Mouse (Mus musculus): Measurements from ENCODE around the gene C8g. TPM values are rescaled to one million over a fixed set of nuclear protein-coding genes. Genes with fewer than 3 reads are reported as not detected.

The C8g gene
- polyA plus RNA-seq, 1 experiment, result 2.4 TPM

DNA sequence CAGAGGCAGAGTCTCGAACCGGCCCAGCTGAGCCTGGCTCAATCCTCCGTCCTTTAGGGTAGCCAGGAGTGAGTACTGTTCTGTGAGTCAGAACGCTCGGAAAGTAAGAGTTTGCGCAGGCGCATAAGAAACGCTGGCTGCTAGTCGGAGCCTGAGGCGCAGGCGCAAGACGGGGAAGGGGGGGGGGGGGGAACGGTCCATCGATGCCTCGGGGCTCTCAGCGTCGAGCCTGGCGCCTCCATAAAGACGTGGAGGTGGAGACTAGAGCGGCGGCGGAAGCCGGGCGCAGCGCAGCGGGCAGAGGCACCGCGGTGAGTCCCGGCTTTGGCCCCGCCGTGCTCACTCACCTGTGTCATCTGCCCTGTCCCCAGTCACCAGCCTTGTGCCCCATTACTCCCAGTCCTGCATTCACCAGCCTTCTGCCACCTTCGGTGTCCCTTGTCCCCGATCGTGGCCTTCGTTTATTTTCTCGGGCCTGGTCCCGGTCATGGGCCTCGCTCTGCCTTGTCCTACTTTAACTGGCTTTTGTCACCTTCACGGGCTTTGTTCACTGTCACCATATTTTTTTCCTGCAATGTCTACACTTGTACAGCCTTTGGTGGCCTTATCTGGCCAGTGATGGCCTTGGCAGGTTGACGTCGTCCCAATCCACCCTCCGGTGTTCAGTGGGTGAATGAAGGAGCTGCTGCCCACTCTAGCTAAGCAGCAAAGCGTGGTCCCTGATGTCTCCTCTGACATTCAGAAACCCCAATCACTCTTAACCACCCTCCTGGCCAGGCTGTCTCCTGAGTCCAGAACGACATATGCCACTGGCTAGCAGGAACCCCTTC is 728 bp downstream of the C8g start, which contains the start of gene Fbxw5:
Gene Fbxw5 (plus strand): TSS at position 175 of the 830 bp plus-strand sequence.
- DNase-seq (ENCODE audit: low spot score), result peak; percentile 74

GRCm38 (mm10) chr2:25500071-25500575 is 1.4 kb downstream of the C8g start:
- no peak for DNase-seq (ENCODE audit: low spot score)

- DNase-seq (ENCODE audit: low spot score), result no peak
Measured at GRCm38 (mm10) chr2:25498622-25499478, 2.7 kb downstream of the C8g start.

- DNase-seq (ENCODE audit: low spot score), result no peak
Measured at GRCm38 (mm10) chr2:25497846-25498575, 3.5 kb downstream of the C8g start.

- no peak for DNase-seq (ENCODE audit: low spot score)
Measured at GRCm38 (mm10) chr2:25496462-25496861, 5.1 kb downstream of the C8g start.

- no peak for DNase-seq (ENCODE audit: low spot score)
Measured at GRCm38 (mm10) chr2:25493476-25493961, 8.0 kb downstream of the C8g start, which contains the start of gene Lcn12. Gene Lcn12 (minus strand): TSS chr2:25493911.

DNA sequence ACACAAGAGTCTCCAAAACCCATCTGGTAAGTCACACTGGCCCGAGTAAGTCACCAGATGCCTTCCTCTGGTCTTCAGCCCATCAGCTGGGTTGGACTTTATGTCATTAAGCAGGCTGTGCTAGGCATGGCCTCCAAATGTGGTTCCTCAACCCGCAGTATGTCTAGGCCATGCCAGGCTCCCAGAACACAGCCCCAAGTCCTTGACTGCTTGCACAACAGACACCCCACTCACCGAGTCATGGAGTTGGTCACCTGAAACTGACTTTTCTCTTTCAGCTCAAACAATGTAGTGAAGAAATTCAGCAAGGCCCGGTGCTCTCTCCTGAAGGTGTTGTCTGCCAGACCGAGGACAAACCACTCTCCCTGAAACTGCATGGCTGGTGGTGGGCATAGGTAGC is 8.5 kb downstream of the C8g start:
- DNase-seq (ENCODE audit: low spot score), result no peak

DNA sequence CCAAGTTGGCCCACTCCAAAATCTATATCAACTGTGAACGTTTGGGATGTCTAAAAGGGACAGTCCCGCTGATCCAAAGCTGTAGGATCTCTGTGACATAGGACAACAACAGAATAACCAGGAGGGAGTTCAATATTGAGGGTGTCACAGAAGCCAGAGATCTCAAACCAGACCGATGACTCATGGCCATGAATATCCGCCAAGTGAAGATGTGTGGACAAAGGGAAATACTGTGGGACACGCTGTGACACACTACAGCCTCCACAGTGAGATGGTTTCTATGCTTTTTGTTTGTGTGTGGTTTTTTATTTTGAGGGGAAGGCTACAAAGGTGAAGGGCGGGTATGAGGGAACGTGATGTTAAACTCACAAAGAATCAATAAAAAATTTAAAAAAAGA is 12.8 kb downstream of the C8g start:
- DNase-seq (ENCODE audit: low spot score), result no peak

- no peak for DNase-seq (ENCODE audit: low spot score)
Measured at GRCm38 (mm10) chr2:25487965-25488670, 13.4 kb downstream of the C8g start.

GRCm38 (mm10) chr2:25484901-25485647 is 16.4 kb downstream of the C8g start:
- DNase-seq (ENCODE audit: low spot score), result no peak

GRCm38 (mm10) chr2:25482969-25483368 is 18.6 kb downstream of the C8g start:
- DNase-seq (ENCODE audit: low spot score), result no peak

GRCm38 (mm10) chr2:25480541-25480940 is 21.0 kb downstream of the C8g start:
- no peak for DNase-seq (ENCODE audit: low spot score)

GRCm38 (mm10) chr2:25479551-25480311 is 21.8 kb downstream of the C8g start:
- DNase-seq (ENCODE audit: low spot score), result no peak

GRCm38 (mm10) chr2:25477967-25478675 is 23.4 kb downstream of the C8g start:
- DNase-seq (ENCODE audit: low spot score), result no peak

DNA sequence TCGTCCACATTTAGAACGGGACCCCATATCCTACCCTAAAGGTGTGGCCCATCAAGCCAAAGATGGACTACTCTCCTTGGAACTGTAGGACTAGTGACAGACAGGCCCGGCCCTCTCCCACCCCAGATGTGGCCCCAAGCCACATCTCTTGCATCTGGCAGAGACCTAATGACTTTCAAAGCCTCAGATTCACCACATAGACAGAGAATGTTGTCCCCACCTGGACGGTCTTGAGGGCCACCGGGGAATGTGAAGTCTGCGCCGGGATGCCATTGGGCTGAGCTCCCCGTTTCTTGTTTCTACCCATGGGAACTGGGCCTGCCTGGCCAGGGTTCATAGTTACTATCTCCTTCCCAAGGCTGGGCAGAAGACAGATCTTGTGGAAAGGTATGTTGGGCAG is 24.0 kb downstream of the C8g start:
- DNase-seq (ENCODE audit: low spot score), result no peak

- DNase-seq (ENCODE audit: low spot score), result no peak
Measured at GRCm38 (mm10) chr2:25472550-25472949, 29.0 kb downstream of the C8g start.

GRCm38 (mm10) chr2:25469969-25470368 is 31.6 kb downstream of the C8g start, which contains the start of gene Ptgds:
Gene Ptgds (minus strand): TSS chr2:25470046.
- no peak for DNase-seq (ENCODE audit: low spot score)

All from urinary bladder, adult 2 months (tissue).